Mouse (Mus musculus) neutrophil, adult 5-6 weeks (primary cell): Measurements from ENCODE around the gene Slc41a1. TPM values are rescaled to one million over a fixed set of nuclear protein-coding genes. Genes with fewer than 3 reads are reported as not detected.
A peak's percentile ranks its signal among the peaks of the same experiment; 100 is the strongest.

Source experiments
- ATAC-seq: fragments of 151-379, 151-347 bp; 2 replicates; pipeline ENCODE4 v1.8.0; 2017; ENCODE audit warnings: mild to moderate bottlenecking, moderate TSS enrichment; ENCODE audit not compliant: insufficient number of reproducible peaks, poor library complexity, low FRiP score, severe bottlenecking; ENCODE audit errors: extremely low read depth
- total RNA-seq: library from RNA; stranded (forward); fragments of 200-1000 nt; gene quantifications from 2 replicates; pipeline ENCODE4 v1.2.3, GENCODE M21; 2017

The Slc41a1 gene
- total RNA-seq, 1 experiment from 2014 or later: 11.1 TPM

GRCm38 (mm10) chr1:131867093-131867945, 40.0 kb downstream of the Slc41a1 start, which contains the start of gene Rab29:
Rab29 (plus strand) TSS chr1:131867224.
- ATAC-seq: peak; percentile 99

- 0 out of 2 replicates have a peak, but pooled peaks have one; percentile 9 for ATAC-seq
These were observed 40.6 kb downstream of the Slc41a1 start for GRCm38 (mm10) chr1:131867946-131868290.

GRCm38 (mm10) chr1:131869561-131869960, 42.3 kb downstream of the Slc41a1 start:
- ATAC-seq: no peak

- no peak for ATAC-seq
These were observed 45.6 kb downstream of the Slc41a1 start for GRCm38 (mm10) chr1:131872856-131873255.

- no peak for ATAC-seq
These were observed 52.5 kb downstream of the Slc41a1 start for GRCm38 (mm10) chr1:131879816-131880215.

- peak; percentile 64 for ATAC-seq
These were observed 55.5 kb downstream of the Slc41a1 start for GRCm38 (mm10) chr1:131882787-131883186.

GRCm38 (mm10) chr1:131886173-131886572, 58.9 kb downstream of the Slc41a1 start:
- no peak for ATAC-seq

- no peak for ATAC-seq
These were observed 59.3 kb downstream of the Slc41a1 start for GRCm38 (mm10) chr1:131886641-131887040.

- ATAC-seq: no peak
These were observed 62.9 kb downstream of the Slc41a1 start for GRCm38 (mm10) chr1:131890043-131890658.

- ATAC-seq: no peak
These were observed 64.1 kb downstream of the Slc41a1 start for GRCm38 (mm10) chr1:131891436-131891835.

Other genes with a start within 250 kb of the Slc41a1 start
- gene Avpr1b, start 228.3 kb upstream of the Slc41a1 start, total RNA-seq: not detected in 2 replicates
- gene Ctse, start 189.2 kb upstream of the Slc41a1 start, total RNA-seq: 26.8 and 35.0 TPM in 2 replicates
- 0.86 and 1.0 TPM in 2 replicates for gene Rab7b, start 138.8 kb upstream of the Slc41a1 start, total RNA-seq
- not detected in 2 replicates for gene Slc26a9, start 83.5 kb upstream of the Slc41a1 start, total RNA-seq
- not detected in 2 replicates for gene Pm20d1, start 30.1 kb upstream of the Slc41a1 start, total RNA-seq
- gene Rab29, start 39.7 kb downstream of the Slc41a1 start, total RNA-seq: 19.1 and 24.7 TPM in 2 replicates
- gene Nucks1, start 83.0 kb downstream of the Slc41a1 start, total RNA-seq: 67.6 and 84.8 TPM in 2 replicates
- gene Slc45a3, start 135.5 kb downstream of the Slc41a1 start, total RNA-seq: not detected in 2 replicates
- gene Elk4, start 180.1 kb downstream of the Slc41a1 start, total RNA-seq: 208 and 233 TPM in 2 replicates
- gene Mfsd4a, start 240.6 kb downstream of the Slc41a1 start, total RNA-seq: 2.3 and 3.4 TPM in 2 replicates